Mouse (Mus musculus) forebrain, embryonic 15.5 days (tissue): ENCODE results near the gene Gramd1b. TPM values are rescaled to one million over a fixed set of nuclear protein-coding genes. Genes with fewer than 3 reads are reported as not detected.
A peak's percentile ranks its signal among the peaks of the same experiment; 100 is the strongest.

Experiments
- ATAC-seq: fragments of 200-750 bp; cut with Nextera tagmentation; replicated peaks from 2 replicates; pipeline ENCODE4 v1.8.0; 2017; ENCODE audit warnings: mild to moderate bottlenecking, moderate TSS enrichment, moderate library complexity
- H3K27ac ChIP-seq: fragments of 300-500 bp; sonication (generic); replicated peaks from 2 replicates; pipeline ENCODE4 v1.5.1; 2015; ENCODE audit warnings: mild to moderate bottlenecking, inconsistent platforms
- H3K27me3 ChIP-seq: fragments of 300-500 bp; sonication (generic); 2 replicates; pipeline ENCODE4 v1.6.1; 2015; ENCODE audit warnings: inconsistent platforms
- H3K36me3 ChIP-seq: fragments of 300-500 bp; sonication (generic); 2 replicates; pipeline ENCODE4 v1.6.1; 2015; ENCODE audit warnings: mild to moderate bottlenecking, inconsistent platforms
- H3K4me1 ChIP-seq: fragments of 300-500 bp; sonication (generic); 2 replicates; pipeline ENCODE4 v1.6.1; 2015; ENCODE audit warnings: inconsistent platforms
- H3K4me2 ChIP-seq: fragments of 300-500 bp; sonication (generic); replicated peaks from 2 replicates; pipeline ENCODE4 v1.6.1; 2015; ENCODE audit warnings: mild to moderate bottlenecking, inconsistent platforms
- H3K4me3 ChIP-seq: fragments of 300-500 bp; sonication (generic); 2 replicates; pipeline ENCODE4 v1.5.1; 2015; ENCODE audit warnings: mild to moderate bottlenecking, inconsistent platforms
- H3K9ac ChIP-seq: fragments of 300-500 bp; sonication (generic); replicated peaks from 2 replicates; pipeline ENCODE4 v1.6.1; 2015; ENCODE audit warnings: mild to moderate bottlenecking, inconsistent platforms
- H3K9me3 ChIP-seq: fragments of 300-500 bp; sonication (generic); 2 replicates; pipeline ENCODE4 v1.6.1; 2016; ENCODE audit warnings: inconsistent platforms
- WGBS: fragments of 180-500 bp; shearing (Covaris S2); methylation state at CpG from one replicate; pipeline ENCODE4 v1.1.7; 2015; ENCODE audit warnings: mixed read lengths; 5-methylcytosine and 5-hydroxymethylcytosine counted together
- polyA plus RNA-seq: library from polyadenylated mRNA; unstranded; fragments of >200 nt; fragmentation: Nextera tagmentation; extraction: Ambion mirVana; gene quantifications from 2 replicates; pipeline ENCODE4 v1.2.1, GENCODE M21; 2015

Gene Gramd1b
- polyA plus RNA-seq, 1 experiment from 2014 or later = 18.2 TPM

GRCm38 (mm10) chr9:40547876-40548275 is 16.7 kb upstream of the Gramd1b start:
- H3K4me3 ChIP-seq = no peak overlapping the region
- no peaks in the 10 kb centered on the region for H3K4me1 ChIP-seq
- no peaks in the 10 kb centered on the region for H3K27me3 ChIP-seq
- no peaks in the 10 kb centered on the region for H3K9me3 ChIP-seq
- no peaks in the 10 kb centered on the region for H3K36me3 ChIP-seq
- no peak overlapping the region for H3K9ac ChIP-seq
- 95% methylated on average over 5 of the region's 5 CpGs for WGBS
- no peak for ATAC-seq
- no peak overlapping the region for H3K27ac ChIP-seq
- no peak overlapping the region for H3K4me2 ChIP-seq

- no peaks in the 10 kb centered on the region for H3K27me3 ChIP-seq
- WGBS = 74% methylated on average over 6 of the region's 6 CpGs
- H3K9me3 ChIP-seq = no peaks in the 10 kb centered on the region
- no peak overlapping the region for H3K4me2 ChIP-seq
- H3K9ac ChIP-seq = no peak overlapping the region
- H3K27ac ChIP-seq = no peak overlapping the region
- peaks cover 8% of the 10 kb centered on the region for H3K4me1 ChIP-seq
- no peak overlapping the region for H3K4me3 ChIP-seq
- no peaks in the 10 kb centered on the region for H3K36me3 ChIP-seq
- ATAC-seq = no peak
These were observed 14.0 kb upstream of the Gramd1b start for GRCm38 (mm10) chr9:40545193-40545592.

- peak overlapping the region; percentile 89 for H3K27ac ChIP-seq
- H3K36me3 ChIP-seq = no peaks in the 10 kb centered on the region
- no peaks in the 10 kb centered on the region for H3K27me3 ChIP-seq
- peak; percentile 68 for ATAC-seq
- peaks cover 34% of the 10 kb centered on the region for H3K4me1 ChIP-seq
- H3K9ac ChIP-seq = no peak overlapping the region
- WGBS = 10% methylated on average over 8 of the region's 8 CpGs
- no peak overlapping the region for H3K4me3 ChIP-seq
- no peak overlapping the region for H3K4me2 ChIP-seq
- H3K9me3 ChIP-seq = no peaks in the 10 kb centered on the region
These were observed 8.5 kb upstream of the Gramd1b start for GRCm38 (mm10) chr9:40539588-40540140.

- Histone ChIP-seq H3K27ac (peak overlapping the region; percentile 89), H3K9me3 (no peaks in the 10 kb centered on the region), H3K36me3 (no peaks in the 10 kb centered on the region), H3K4me2 (no peak overlapping the region), H3K27me3 (no peaks in the 10 kb centered on the region), H3K4me1 (peaks cover 34% of the 10 kb centered on the region), H3K9ac (no peak overlapping the region), H3K4me3 (no peak overlapping the region)
- WGBS = 14% methylated on average over 2 of the region's 2 CpGs
- ATAC-seq = peak; percentile 85
These were observed 6.5 kb upstream of the Gramd1b start for GRCm38 (mm10) chr9:40537708-40538105.

- Histone ChIP-seq H3K9ac (no peak overlapping the region), H3K27ac (peak overlapping the region; percentile 89), H3K4me3 (no peak overlapping the region), H3K4me2 (no peak overlapping the region), H3K4me1 (peaks cover 34% of the 10 kb centered on the region), H3K36me3 (no peaks in the 10 kb centered on the region), H3K9me3 (no peaks in the 10 kb centered on the region), H3K27me3 (no peaks in the 10 kb centered on the region)
- ATAC-seq = no peak
- 72% methylated on average over 3 of the region's 3 CpGs for WGBS
These were observed 6.0 kb upstream of the Gramd1b start for GRCm38 (mm10) chr9:40537044-40537707.

GRCm38 (mm10) chr9:40530536-40530935 is 647 bp downstream of the Gramd1b start:
- no peak for ATAC-seq
- Histone ChIP-seq H3K27me3 (no peaks in the 10 kb centered on the region), H3K36me3 (no peaks in the 10 kb centered on the region), H3K4me3 (peak overlapping the region; percentile 52), H3K27ac (no peak overlapping the region), H3K4me2 (peak overlapping the region; percentile 64), H3K9ac (peak overlapping the region; percentile 59), H3K9me3 (no peaks in the 10 kb centered on the region), H3K4me1 (peaks cover 9% of the 10 kb centered on the region; the same call in 1 of the 2 replicates)
- 64% methylated on average over 8 of the region's 8 CpGs for WGBS

GRCm38 (mm10) chr9:40528733-40529132 is 2.5 kb downstream of the Gramd1b start:
- Histone ChIP-seq H3K27me3 (no peaks in the 10 kb centered on the region), H3K4me2 (no peak overlapping the region), H3K9ac (no peak overlapping the region), H3K4me1 (peaks cover 9% of the 10 kb centered on the region; the same call in 1 of the 2 replicates), H3K9me3 (no peaks in the 10 kb centered on the region), H3K36me3 (no peaks in the 10 kb centered on the region), H3K4me3 (no peak overlapping the region), H3K27ac (no peak overlapping the region)
- WGBS = 80% methylated on average over 4 of the region's 4 CpGs
- no peak for ATAC-seq

GRCm38 (mm10) chr9:40526928-40527327 is 4.3 kb downstream of the Gramd1b start:
- Histone ChIP-seq H3K4me2 (no peak overlapping the region), H3K36me3 (no peaks in the 10 kb centered on the region), H3K27ac (no peak overlapping the region), H3K9me3 (no peaks in the 10 kb centered on the region), H3K4me1 (peaks cover 13% of the 10 kb centered on the region; the same call in 1 of the 2 replicates), H3K27me3 (no peaks in the 10 kb centered on the region), H3K4me3 (no peak overlapping the region), H3K9ac (no peak overlapping the region)
- ATAC-seq = no peak
- WGBS = 71% methylated on average over 3 of the region's 3 CpGs

- Histone ChIP-seq H3K36me3 (no peaks in the 10 kb centered on the region), H3K4me1 (0 out of 2 replicates have a peak, but pooled peaks cover 5% of the 10 kb centered on the region), H3K4me3 (no peak overlapping the region), H3K27ac (no peak overlapping the region), H3K9me3 (no peaks in the 10 kb centered on the region), H3K9ac (no peak overlapping the region), H3K27me3 (no peaks in the 10 kb centered on the region), H3K4me2 (no peak overlapping the region)
- ATAC-seq = no peak
- 78% methylated on average over 7 of the region's 7 CpGs for WGBS
These were observed 9.0 kb downstream of the Gramd1b start for GRCm38 (mm10) chr9:40522156-40522555.

- H3K27ac ChIP-seq = no peak overlapping the region
- H3K36me3 ChIP-seq = no peaks in the 10 kb centered on the region
- H3K27me3 ChIP-seq = no peaks in the 10 kb centered on the region
- H3K4me1 ChIP-seq = 0 out of 2 replicates have a peak, but pooled peaks cover 5% of the 10 kb centered on the region
- H3K4me3 ChIP-seq = no peak overlapping the region
- H3K9me3 ChIP-seq = no peaks in the 10 kb centered on the region
- WGBS = 86% methylated on average over 6 of the region's 6 CpGs
- H3K9ac ChIP-seq = no peak overlapping the region
- no peak overlapping the region for H3K4me2 ChIP-seq
- no peak for ATAC-seq
These were observed 10.1 kb downstream of the Gramd1b start for GRCm38 (mm10) chr9:40521097-40521496.

GRCm38 (mm10) chr9:40519294-40519693 is 11.9 kb downstream of the Gramd1b start:
- ATAC-seq = no peak
- Histone ChIP-seq H3K27me3 (no peaks in the 10 kb centered on the region), H3K4me3 (no peak overlapping the region), H3K27ac (no peak overlapping the region), H3K9me3 (no peaks in the 10 kb centered on the region), H3K9ac (no peak overlapping the region), H3K4me2 (no peak overlapping the region), H3K36me3 (no peaks in the 10 kb centered on the region), H3K4me1 (0 out of 2 replicates have a peak, but pooled peaks cover 5% of the 10 kb centered on the region)
- WGBS = 86% methylated on average over 3 of the region's 3 CpGs

GRCm38 (mm10) chr9:40511970-40512369 is 19.2 kb downstream of the Gramd1b start:
- Histone ChIP-seq H3K9ac (no peak overlapping the region), H3K27me3 (no peaks in the 10 kb centered on the region), H3K4me3 (no peak overlapping the region), H3K36me3 (no peaks in the 10 kb centered on the region), H3K4me2 (no peak overlapping the region), H3K9me3 (no peaks in the 10 kb centered on the region), H3K4me1 (no peaks in the 10 kb centered on the region), H3K27ac (no peak overlapping the region)
- ATAC-seq = no peak
- WGBS = 91% methylated on average over 2 of the region's 2 CpGs
